Mouse (Mus musculus) kidney, embryonic 14.5 days (tissue): Measurements from ENCODE around the gene Hnrnpk. TPM values are rescaled to one million over a fixed set of nuclear protein-coding genes. Genes with fewer than 3 reads are reported as not detected.
"Not testable (repeated sequence)": the region's sequence is repeated elsewhere in the genome, so short reads cannot be mapped to it uniquely, and the experiment has no call there.

Experiments
- ATAC-seq: fragments of 200-750 bp; cut with Nextera tagmentation; 2 replicates; pipeline ENCODE4 v1.8.0; 2017; ENCODE audit warnings: moderate number of reproducible peaks, mild to moderate bottlenecking, moderate TSS enrichment, moderate library complexity; ENCODE audit not compliant: low FRiP score, low TSS enrichment
- H3K27ac ChIP-seq: fragments of 300-500 bp; sonication (generic); 2 replicates; pipeline ENCODE4 v1.5.1; 2014; ENCODE audit warnings: low read depth, mild to moderate bottlenecking, low read length, moderate library complexity, mixed read lengths
- H3K27me3 ChIP-seq: fragments of 300-500 bp; sonication (generic); 2 replicates; pipeline ENCODE4 v1.6.1; 2014; ENCODE audit warnings: mild to moderate bottlenecking, low read length; ENCODE audit not compliant: control insufficient read depth, insufficient read depth
- H3K36me3 ChIP-seq: fragments of 300-500 bp; sonication (generic); 2 replicates; pipeline ENCODE4 v1.6.1; 2014; ENCODE audit warnings: low read length, mixed read lengths; ENCODE audit not compliant: control insufficient read depth, insufficient read depth
- H3K4me1 ChIP-seq: fragments of 300-500 bp; sonication (generic); 2 replicates; pipeline ENCODE4 v1.6.1; 2014; ENCODE audit warnings: low read length, mixed read lengths; ENCODE audit not compliant: control insufficient read depth, insufficient read depth
- H3K4me2 ChIP-seq: fragments of 300-500 bp; sonication (generic); replicated peaks from 2 replicates; pipeline ENCODE4 v1.6.1; 2014; ENCODE audit warnings: low read depth, mild to moderate bottlenecking, low read length
- H3K4me3 ChIP-seq: fragments of 300-500 bp; sonication (generic); 2 replicates; pipeline ENCODE4 v1.5.1; 2014; ENCODE audit warnings: mild to moderate bottlenecking, low read length
- H3K9ac ChIP-seq: fragments of 300-500 bp; sonication (generic); 2 replicates; pipeline ENCODE4 v1.6.1; 2014; ENCODE audit warnings: low read depth, mild to moderate bottlenecking, low read length, moderate library complexity
- H3K9me3 ChIP-seq: fragments of 300-500 bp; sonication (generic); 2 replicates; pipeline ENCODE4 v1.6.1; 2016; ENCODE audit warnings: low read length; ENCODE audit not compliant: control insufficient read depth
- WGBS: fragments of 180-500 bp; shearing (Covaris S2); extraction: QIAGEN DNeasy Blood & Tissue Kit; methylation state at CpG from one replicate; pipeline ENCODE4 v1.1.7; 2014; 5-methylcytosine and 5-hydroxymethylcytosine counted together
- polyA plus RNA-seq: library from polyadenylated mRNA; unstranded; fragments of >200 nt; fragmentation: Nextera tagmentation; extraction: Ambion mirVana; gene quantifications from 2 replicates; pipeline ENCODE4 v1.2.1, GENCODE M21; 2014

Hnrnpk gene
- polyA plus RNA-seq, 1 experiment from 2014 or later = 1,786 TPM

GRCm38 (mm10) chr13:58384779-58385546 is 18.2 kb downstream of the Hnrnpk start, which contains the start of gene 2210016F16Rik:
2210016F16Rik (minus strand) TSS chr13:58385225.
- Histone ChIP-seq H3K27ac (peak within 1 kb of the TSS; percentile 24; the same call in 1 of the 2 replicates), H3K4me3 (peak within 1 kb of the TSS; percentile 80), H3K27me3 (no peaks in the 10 kb centered on the region), H3K4me2 (peak within 1 kb of the TSS; percentile 96), H3K36me3 (peaks cover 21% of the 10 kb centered on the region), H3K4me1 (peaks cover 10% of the 10 kb centered on the region; the same call in 1 of the 2 replicates), H3K9me3 (peaks cover 15% of the 10 kb centered on the region), H3K9ac (peak within 1 kb of the TSS; percentile 80)
- 3% methylated on average over 79 of the region's 80 CpGs for WGBS
- ATAC-seq = peak; percentile 77

- H3K4me2 ChIP-seq = peak overlapping the region; percentile 96
- 0 out of 2 replicates have a peak, but pooled peaks have one; percentile 41 for ATAC-seq
- H3K9ac ChIP-seq = peak overlapping the region; percentile 80
- no peak overlapping the region for H3K27ac ChIP-seq
- WGBS = 52% methylated on average over 11 of the region's 11 CpGs
- peak overlapping the region; percentile 80 for H3K4me3 ChIP-seq
- peaks cover 20% of the 10 kb centered on the region for H3K36me3 ChIP-seq
- H3K27me3 ChIP-seq = no peaks in the 10 kb centered on the region
- peaks cover 16% of the 10 kb centered on the region for H3K9me3 ChIP-seq
- peaks cover 10% of the 10 kb centered on the region; the same call in 1 of the 2 replicates for H3K4me1 ChIP-seq
These were observed 18.8 kb downstream of the Hnrnpk start for GRCm38 (mm10) chr13:58384371-58384770.

- Histone ChIP-seq H3K4me1 (no peaks in the 10 kb centered on the region), H3K27ac (no peak overlapping the region)
These were observed 30.0 kb downstream of the Hnrnpk start for GRCm38 (mm10) chr13:58373153-58373470.

GRCm38 (mm10) chr13:58372278-58373152 is 30.6 kb downstream of the Hnrnpk start:
- WGBS = 88% methylated on average over 5 of the region's 5 CpGs
- Histone ChIP-seq H3K4me1 (no peaks in the 10 kb centered on the region), H3K4me3 (no peak overlapping the region), H3K27me3 (no peaks in the 10 kb centered on the region), H3K36me3 (no peaks in the 10 kb centered on the region), H3K9me3 (no peaks in the 10 kb centered on the region; the same call in 1 of the 2 replicates), H3K27ac (no peak overlapping the region), H3K9ac (no peak overlapping the region), H3K4me2 (no peak overlapping the region)
- no peak for ATAC-seq

More at GRCm38 (mm10) chr13:58373153-58373470, 30.0 kb downstream of the Hnrnpk start:
- 93% methylated on average over 2 of the region's 2 CpGs for WGBS
- no peak overlapping the region for H3K4me2 ChIP-seq
- no peak for ATAC-seq
- no peak overlapping the region for H3K4me3 ChIP-seq
- no peaks in the 10 kb centered on the region; the same call in 1 of the 2 replicates for H3K9me3 ChIP-seq
- no peaks in the 10 kb centered on the region for H3K36me3 ChIP-seq
- no peak overlapping the region for H3K9ac ChIP-seq
- no peaks in the 10 kb centered on the region for H3K27me3 ChIP-seq

GRCm38 (mm10) chr13:58368835-58369234 is 34.3 kb downstream of the Hnrnpk start:
- WGBS = 64% methylated on average over 4 of the region's 4 CpGs
- Histone ChIP-seq H3K4me3 (no peak overlapping the region), H3K36me3 (no peaks in the 10 kb centered on the region), H3K27ac (no peak overlapping the region), H3K4me2 (no peak overlapping the region), H3K27me3 (no peaks in the 10 kb centered on the region), H3K4me1 (no peaks in the 10 kb centered on the region), H3K9me3 (no peaks in the 10 kb centered on the region), H3K9ac (no peak overlapping the region)
- ATAC-seq = no peak

GRCm38 (mm10) chr13:58367641-58368040 is 35.5 kb downstream of the Hnrnpk start:
- Histone ChIP-seq H3K9me3 (no peaks in the 10 kb centered on the region), H3K4me3 (no peak overlapping the region), H3K9ac (no peak overlapping the region), H3K27me3 (no peaks in the 10 kb centered on the region), H3K36me3 (no peaks in the 10 kb centered on the region), H3K27ac (no peak overlapping the region), H3K4me1 (no peaks in the 10 kb centered on the region), H3K4me2 (no peak overlapping the region)
- 81% methylated on average over 1 of the region's 1 CpGs for WGBS
- ATAC-seq = no peak

- H3K4me2 ChIP-seq = no peak overlapping the region
- no peaks in the 10 kb centered on the region for H3K4me1 ChIP-seq
- H3K27me3 ChIP-seq = no peaks in the 10 kb centered on the region
- no peak overlapping the region for H3K4me3 ChIP-seq
- no peaks in the 10 kb centered on the region for H3K9me3 ChIP-seq
- no peak for ATAC-seq
- 91% methylated on average over 3 of the region's 3 CpGs for WGBS
- no peak overlapping the region for H3K27ac ChIP-seq
- no peaks in the 10 kb centered on the region for H3K36me3 ChIP-seq
- H3K9ac ChIP-seq = no peak overlapping the region
These were observed 36.8 kb downstream of the Hnrnpk start for GRCm38 (mm10) chr13:58366373-58366772.

- H3K9me3 ChIP-seq, H3K27ac ChIP-seq, H3K36me3 ChIP-seq, H3K4me3 ChIP-seq, H3K4me2 ChIP-seq, ATAC-seq, H3K27me3 ChIP-seq, H3K4me1 ChIP-seq, H3K9ac ChIP-seq: not testable (repeated sequence)
- WGBS = 39% methylated on average over 8 of the region's 8 CpGs
These were observed 38.0 kb downstream of the Hnrnpk start for GRCm38 (mm10) chr13:58365179-58365578.
